Mouse (Mus musculus) limb, embryonic 15.5 days (tissue): ENCODE measurements around the gene Gm44511. TPM values are rescaled to one million over a fixed set of nuclear protein-coding genes. Genes with fewer than 3 reads are reported as not detected.

Experiments
- ATAC-seq: fragments of 200-750 bp; cut with Nextera tagmentation; 2 replicates; pipeline ENCODE4 v1.8.0; 2017; ENCODE audit warnings: low read depth, moderate TSS enrichment; ENCODE audit not compliant: insufficient number of reproducible peaks, low FRiP score, low TSS enrichment
- H3K27ac ChIP-seq: fragments of 300-500 bp; sonication (generic); 2 replicates; pipeline ENCODE4 v1.5.1; 2015; ENCODE audit warnings: moderate library complexity, mild to moderate bottlenecking, inconsistent platforms
- H3K27me3 ChIP-seq: fragments of 300-500 bp; sonication (generic); 2 replicates; pipeline ENCODE4 v1.6.1; 2015; ENCODE audit warnings: inconsistent platforms
- H3K36me3 ChIP-seq: fragments of 300-500 bp; sonication (generic); 2 replicates; pipeline ENCODE4 v1.6.1; 2015; ENCODE audit warnings: inconsistent platforms
- H3K4me1 ChIP-seq: fragments of 300-500 bp; sonication (generic); 2 replicates; pipeline ENCODE4 v1.6.1; 2015; ENCODE audit warnings: inconsistent platforms
- H3K4me2 ChIP-seq: fragments of 300-500 bp; sonication (generic); 2 replicates; pipeline ENCODE4 v1.6.1; 2015; ENCODE audit warnings: mild to moderate bottlenecking, inconsistent platforms
- H3K4me3 ChIP-seq: fragments of 300-500 bp; sonication (generic); 2 replicates; pipeline ENCODE4 v1.5.1; 2015; ENCODE audit warnings: mild to moderate bottlenecking, inconsistent platforms
- H3K9ac ChIP-seq: fragments of 300-500 bp; sonication (generic); 2 replicates; pipeline ENCODE4 v1.6.1; 2015; ENCODE audit warnings: inconsistent platforms
- H3K9me3 ChIP-seq: fragments of 300-500 bp; sonication (generic); 2 replicates; pipeline ENCODE4 v1.6.1; 2016; ENCODE audit warnings: inconsistent platforms
- WGBS: fragments of 180-500 bp; shearing (Covaris S2); methylation state at CpG from one replicate; pipeline ENCODE4 v1.1.7; 2015; 5-methylcytosine and 5-hydroxymethylcytosine counted together
- polyA plus RNA-seq: library from polyadenylated mRNA; unstranded; fragments of >200 nt; fragmentation: Nextera tagmentation; extraction: Ambion mirVana; gene quantifications from 2 replicates; pipeline ENCODE4 v1.2.1, GENCODE M21; 2015

The Gm44511 gene
- polyA plus RNA-seq, result not detected in 2 replicates

- 83% methylated on average over 6 of the region's 6 CpGs for WGBS
- no peak for ATAC-seq
- no peaks in the 10 kb centered on the region for H3K27me3 ChIP-seq
Measured at GRCm38 (mm10) chr6:128826132-128826531, at the start of gene Gm44511, which contains the start of gene Klrb1b. Gm44511 (minus strand) TSS chr6:128826315. Klrb1b (minus strand) TSS chr6:128826331.

GRCm38 (mm10) chr6:128871910-128872610, 45.9 kb upstream of the Gm44511 start:
- no peak overlapping the region for H3K4me2 ChIP-seq
- WGBS, result 76% methylated on average over 1 of the region's 1 CpGs
- no peak for ATAC-seq

More at GRCm38 (mm10) chr6:128826132-128826531, at the start of gene Gm44511, which contains the start of gene Klrb1b:
- H3K4me1 ChIP-seq, result no peaks in the 10 kb centered on the region
- H3K36me3 ChIP-seq, result no peaks in the 10 kb centered on the region
- H3K9ac ChIP-seq, result no peak within 1 kb of the TSS
- H3K27ac ChIP-seq, result no peak within 1 kb of the TSS
- no peak within 1 kb of the TSS for H3K4me2 ChIP-seq
- no peak within 1 kb of the TSS for H3K4me3 ChIP-seq
- H3K9me3 ChIP-seq, result no peaks in the 10 kb centered on the region

DNA sequence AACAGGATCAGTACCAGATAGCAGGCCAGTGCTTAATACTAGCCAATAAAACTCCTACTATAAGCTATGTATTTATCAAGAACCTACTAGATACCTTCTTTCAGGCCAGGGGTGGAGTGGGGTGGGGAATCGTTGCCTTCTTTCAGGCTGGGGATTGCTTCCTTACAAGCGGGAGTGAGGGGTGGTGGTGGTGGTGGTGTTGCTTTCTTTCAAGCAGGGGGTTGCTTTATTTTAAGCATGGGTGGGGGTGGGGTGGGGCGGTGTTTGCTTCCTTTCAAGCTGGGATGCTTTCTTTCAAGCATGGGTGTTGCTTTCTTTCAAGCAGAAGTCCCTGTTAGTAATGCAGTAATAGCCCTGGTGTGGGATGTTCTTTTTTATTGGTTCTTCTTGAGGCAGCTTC, 42.7 kb upstream of the Gm44511 start:
- H3K9me3 ChIP-seq, result no peaks in the 10 kb centered on the region
- H3K4me3 ChIP-seq, result no peak overlapping the region
- no peak for ATAC-seq
- no peak overlapping the region for H3K4me2 ChIP-seq
- WGBS, result 19% methylated on average over 3 of the region's 3 CpGs
- H3K36me3 ChIP-seq, result no peaks in the 10 kb centered on the region
- no peak overlapping the region for H3K27ac ChIP-seq
- no peak overlapping the region for H3K9ac ChIP-seq
- H3K4me1 ChIP-seq, result no peaks in the 10 kb centered on the region
- no peaks in the 10 kb centered on the region for H3K27me3 ChIP-seq

More at GRCm38 (mm10) chr6:128871910-128872610, 45.9 kb upstream of the Gm44511 start:
- Histone ChIP-seq H3K9me3 (no peaks in the 10 kb centered on the region), H3K36me3 (no peaks in the 10 kb centered on the region), H3K9ac (no peak overlapping the region), H3K27me3 (no peaks in the 10 kb centered on the region), H3K4me3 (no peak overlapping the region), H3K27ac (no peak overlapping the region), H3K4me1 (no peaks in the 10 kb centered on the region)

GRCm38 (mm10) chr6:128857976-128858375, 31.9 kb upstream of the Gm44511 start:
- Histone ChIP-seq H3K4me3 (no peak overlapping the region), H3K9me3 (no peaks in the 10 kb centered on the region), H3K4me2 (no peak overlapping the region), H3K9ac (no peak overlapping the region), H3K27me3 (no peaks in the 10 kb centered on the region), H3K4me1 (no peaks in the 10 kb centered on the region), H3K27ac (no peak overlapping the region), H3K36me3 (no peaks in the 10 kb centered on the region)
- WGBS, result 79% methylated on average over 2 of the region's 2 CpGs
- no peak for ATAC-seq

- no peaks in the 10 kb centered on the region for H3K9me3 ChIP-seq
- no peak overlapping the region for H3K4me3 ChIP-seq
- H3K27ac ChIP-seq, result no peak overlapping the region
- no peaks in the 10 kb centered on the region for H3K27me3 ChIP-seq
- no peak overlapping the region for H3K4me2 ChIP-seq
- 63% methylated on average over 5 of the region's 5 CpGs for WGBS
- H3K9ac ChIP-seq, result no peak overlapping the region
- no peaks in the 10 kb centered on the region for H3K36me3 ChIP-seq
- no peaks in the 10 kb centered on the region for H3K4me1 ChIP-seq
- no peak for ATAC-seq
Measured at GRCm38 (mm10) chr6:128856250-128856649, 30.1 kb upstream of the Gm44511 start.

GRCm38 (mm10) chr6:128855477-128855876, 29.4 kb upstream of the Gm44511 start:
- no peaks in the 10 kb centered on the region for H3K36me3 ChIP-seq
- no peak overlapping the region for H3K27ac ChIP-seq
- WGBS, result 55% methylated on average over 1 of the region's 1 CpGs
- no peaks in the 10 kb centered on the region for H3K9me3 ChIP-seq
- no peak overlapping the region for H3K4me3 ChIP-seq
- H3K4me1 ChIP-seq, result no peaks in the 10 kb centered on the region
- ATAC-seq, result no peak
- H3K27me3 ChIP-seq, result no peaks in the 10 kb centered on the region
- H3K9ac ChIP-seq, result no peak overlapping the region
- no peak overlapping the region for H3K4me2 ChIP-seq

GRCm38 (mm10) chr6:128854895-128855294, 28.8 kb upstream of the Gm44511 start:
- Histone ChIP-seq H3K27ac (no peak overlapping the region), H3K4me2 (no peak overlapping the region), H3K9ac (no peak overlapping the region), H3K4me1 (no peaks in the 10 kb centered on the region), H3K4me3 (no peak overlapping the region), H3K9me3 (no peaks in the 10 kb centered on the region), H3K27me3 (no peaks in the 10 kb centered on the region), H3K36me3 (no peaks in the 10 kb centered on the region)
- WGBS, result 95% methylated on average over 3 of the region's 3 CpGs
- no peak for ATAC-seq

GRCm38 (mm10) chr6:128854024-128854820, 28.1 kb upstream of the Gm44511 start:
- Histone ChIP-seq H3K9ac (no peak overlapping the region), H3K27ac (no peak overlapping the region), H3K36me3 (no peaks in the 10 kb centered on the region), H3K4me2 (no peak overlapping the region), H3K4me3 (no peak overlapping the region), H3K9me3 (no peaks in the 10 kb centered on the region), H3K4me1 (no peaks in the 10 kb centered on the region), H3K27me3 (no peaks in the 10 kb centered on the region)
- 46% methylated on average over 12 of the region's 12 CpGs for WGBS
- no peak for ATAC-seq

- no peaks in the 10 kb centered on the region for H3K27me3 ChIP-seq
- H3K9ac ChIP-seq, result no peak overlapping the region
- no peak overlapping the region for H3K4me3 ChIP-seq
- H3K4me1 ChIP-seq, result no peaks in the 10 kb centered on the region
- ATAC-seq, result no peak
- WGBS, result 94% methylated on average over 3 of the region's 3 CpGs
- no peaks in the 10 kb centered on the region for H3K36me3 ChIP-seq
- H3K9me3 ChIP-seq, result no peaks in the 10 kb centered on the region
- H3K27ac ChIP-seq, result no peak overlapping the region
- no peak overlapping the region for H3K4me2 ChIP-seq
Measured at GRCm38 (mm10) chr6:128852766-128853165, 26.7 kb upstream of the Gm44511 start.

- Histone ChIP-seq H3K4me3 (no peak overlapping the region), H3K27ac (no peak overlapping the region), H3K4me2 (no peak overlapping the region), H3K9ac (no peak overlapping the region), H3K27me3 (no peaks in the 10 kb centered on the region), H3K9me3 (no peaks in the 10 kb centered on the region), H3K36me3 (no peaks in the 10 kb centered on the region), H3K4me1 (no peaks in the 10 kb centered on the region)
- 72% methylated on average over 2 of the region's 2 CpGs for WGBS
- no peak for ATAC-seq
Measured at GRCm38 (mm10) chr6:128851151-128851550, 25.0 kb upstream of the Gm44511 start.

- Histone ChIP-seq H3K4me2 (no peak overlapping the region), H3K9ac (no peak overlapping the region), H3K4me3 (no peak overlapping the region), H3K27ac (no peak overlapping the region), H3K27me3 (no peaks in the 10 kb centered on the region), H3K4me1 (no peaks in the 10 kb centered on the region), H3K36me3 (no peaks in the 10 kb centered on the region), H3K9me3 (no peaks in the 10 kb centered on the region)
- WGBS, result 59% methylated on average over 2 of the region's 2 CpGs
- no peak for ATAC-seq
Measured at GRCm38 (mm10) chr6:128850671-128851070, 24.6 kb upstream of the Gm44511 start.

DNA sequence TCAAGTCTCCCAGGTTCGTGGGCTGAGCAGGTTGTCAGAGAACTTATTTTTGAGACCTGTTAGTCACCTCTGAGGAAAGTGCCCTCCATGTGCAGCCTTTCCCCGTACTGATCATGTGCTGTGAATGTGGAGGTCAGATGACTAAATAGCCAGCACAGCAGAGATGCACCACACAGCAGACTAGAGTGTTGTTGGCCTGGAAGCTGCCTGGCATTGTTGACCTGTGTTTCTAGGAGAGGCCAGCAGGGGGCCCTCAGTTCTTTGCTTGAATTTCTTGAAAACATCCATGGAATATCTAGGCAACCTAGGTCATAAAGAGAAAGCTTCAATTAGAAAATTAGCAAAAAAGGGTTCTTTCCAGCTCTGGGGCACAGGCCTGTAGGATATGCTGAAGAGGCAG, 23.8 kb upstream of the Gm44511 start:
- Histone ChIP-seq H3K27me3 (no peaks in the 10 kb centered on the region), H3K4me1 (peaks cover 5% of the 10 kb centered on the region; the same call in 1 of the 2 replicates), H3K9ac (no peak overlapping the region), H3K36me3 (no peaks in the 10 kb centered on the region), H3K27ac (no peak overlapping the region), H3K9me3 (no peaks in the 10 kb centered on the region), H3K4me2 (no peak overlapping the region), H3K4me3 (no peak overlapping the region)
- no peak for ATAC-seq
- 60% methylated on average over 2 of the region's 2 CpGs for WGBS
